Mouse (Mus musculus) spleen, postnatal 36 days (tissue): ENCODE data around the gene Aldh3b2.
A peak's percentile ranks its signal among the peaks of the same experiment; 100 is the strongest.

Source experiments
- DNase-seq, 2 experiments: peaks; one replicate each; pipeline ENCODE4 v3.0.0; 2022; ENCODE audit warnings: low spot score in 2 of 2, mixed read lengths in 1 of 2

Aldh3b2 gene

DNA sequence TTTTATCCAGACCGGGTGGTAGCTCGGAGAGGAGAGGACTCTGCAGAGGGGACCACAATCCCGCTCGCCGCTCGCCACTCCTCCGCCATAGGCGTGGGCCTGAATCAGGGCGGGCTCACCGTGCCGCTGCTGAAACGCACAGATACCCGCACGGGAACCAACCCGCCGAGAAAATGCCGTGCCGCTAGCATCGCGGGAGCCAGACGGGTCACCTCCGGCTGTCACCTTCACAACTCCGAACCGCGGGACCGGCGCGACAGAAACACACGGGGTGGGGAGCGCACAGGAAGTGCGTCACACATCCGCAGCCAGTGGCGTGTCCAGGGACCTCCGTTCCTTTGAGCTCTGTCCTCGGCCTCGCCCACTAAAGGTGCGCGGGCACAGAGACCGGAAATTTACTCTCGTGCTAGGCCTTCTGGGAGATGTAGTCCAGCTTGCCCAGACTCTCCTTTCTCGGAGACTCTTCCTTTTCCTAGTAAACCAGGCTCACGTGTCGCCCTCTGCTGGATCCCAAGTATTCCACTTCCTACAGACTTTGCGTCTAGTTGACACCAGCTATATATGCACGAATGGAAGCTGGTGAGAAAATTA, 40.4 kb downstream of the Aldh3b2 start, which contains the start of gene Ndufv1:
Ndufv1 (minus strand) TSS at position 375 of the 591 bp plus-strand sequence.
- peak; percentile 97 to 98 for DNase-seq

DNA sequence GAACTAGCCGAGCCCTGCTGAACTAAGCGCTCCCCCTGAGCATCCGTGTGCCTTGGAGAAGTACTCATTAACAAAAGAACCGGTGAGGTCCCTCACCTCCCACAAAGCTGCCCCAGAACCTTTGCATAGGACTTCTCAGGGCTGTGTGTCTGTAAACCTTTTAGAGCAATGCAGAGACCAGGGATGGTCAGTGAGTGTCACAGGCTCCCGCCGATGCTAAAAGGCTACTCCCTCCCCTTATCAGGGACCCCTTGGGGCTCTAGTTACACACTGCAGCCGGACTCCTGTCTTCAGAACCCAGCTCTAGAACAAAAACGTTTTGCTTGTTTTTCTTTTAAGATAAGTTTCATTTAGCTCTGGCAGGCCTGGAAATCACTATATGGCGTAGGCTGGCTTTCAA, 40.9 kb downstream of the Aldh3b2 start:
- no peak for DNase-seq

GRCm38 (mm10) chr19:4014802-4015201, 42.7 kb downstream of the Aldh3b2 start:
- DNase-seq: no peak

DNA sequence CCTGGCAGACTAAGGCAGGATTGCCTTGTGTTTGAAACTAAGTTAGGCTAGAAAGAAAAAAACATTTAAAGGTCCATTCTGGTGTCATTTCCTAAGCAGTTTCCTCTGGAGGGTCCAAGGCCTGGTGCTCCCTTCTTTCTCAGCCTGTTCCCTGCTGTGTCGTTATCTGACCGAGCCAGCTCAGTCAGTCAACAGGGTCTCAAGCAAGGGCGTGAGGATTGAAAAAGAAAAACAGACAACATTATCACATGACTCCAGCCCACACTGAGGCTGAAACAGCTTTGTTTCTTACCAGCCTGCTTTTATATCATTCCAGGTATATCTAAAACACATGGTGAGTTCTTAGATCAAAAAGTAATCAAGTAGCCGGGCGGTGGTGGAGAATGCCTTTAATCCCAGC, 43.5 kb downstream of the Aldh3b2 start:
- DNase-seq: no peak

- no peak for DNase-seq
Observed at GRCm38 (mm10) chr19:4017921-4018587, 45.9 kb downstream of the Aldh3b2 start.

DNA sequence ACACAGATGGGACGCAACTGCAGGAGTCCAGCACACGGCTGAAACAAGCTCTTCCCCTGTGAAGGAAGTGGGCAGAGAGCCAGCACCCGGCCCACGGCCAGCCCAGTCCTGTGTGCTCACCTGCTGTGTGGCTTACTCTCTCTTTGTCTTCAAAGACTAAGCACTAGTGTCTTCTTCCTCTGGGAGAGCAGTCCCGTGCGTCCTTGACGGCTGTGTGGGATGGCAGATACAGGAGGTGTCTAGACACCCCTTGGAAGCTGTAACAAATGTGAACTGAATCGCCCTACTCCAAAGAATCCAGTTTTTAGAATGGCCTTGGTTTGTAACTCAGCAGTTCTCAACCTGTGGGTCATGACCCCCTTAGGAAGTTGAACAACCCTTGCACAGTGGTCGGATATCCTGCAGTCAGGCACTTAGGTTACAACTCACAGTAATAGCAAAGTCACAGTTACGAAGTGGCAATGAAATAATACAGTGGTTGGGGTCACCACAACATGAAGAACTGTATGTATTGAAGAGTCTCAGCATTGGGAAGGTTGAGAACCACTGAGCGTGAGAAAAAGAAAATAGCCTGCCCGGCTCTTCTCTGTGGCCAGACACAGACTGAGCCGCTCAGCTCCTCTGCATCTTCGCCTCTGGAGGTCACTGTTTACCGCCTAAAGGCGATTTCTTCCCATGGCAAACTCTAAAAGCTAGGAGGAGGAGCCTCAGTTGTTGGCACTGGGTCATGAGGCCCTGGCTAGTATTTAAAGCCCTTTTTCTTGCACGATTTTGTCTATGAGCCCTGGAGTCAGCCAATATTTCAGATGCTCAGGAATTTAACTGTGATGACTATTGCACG, 46.8 kb downstream of the Aldh3b2 start:
- peak; percentile 71 to 76 for DNase-seq

- no peak for DNase-seq
Observed at GRCm38 (mm10) chr19:4023185-4023584, 51.1 kb downstream of the Aldh3b2 start.

DNA sequence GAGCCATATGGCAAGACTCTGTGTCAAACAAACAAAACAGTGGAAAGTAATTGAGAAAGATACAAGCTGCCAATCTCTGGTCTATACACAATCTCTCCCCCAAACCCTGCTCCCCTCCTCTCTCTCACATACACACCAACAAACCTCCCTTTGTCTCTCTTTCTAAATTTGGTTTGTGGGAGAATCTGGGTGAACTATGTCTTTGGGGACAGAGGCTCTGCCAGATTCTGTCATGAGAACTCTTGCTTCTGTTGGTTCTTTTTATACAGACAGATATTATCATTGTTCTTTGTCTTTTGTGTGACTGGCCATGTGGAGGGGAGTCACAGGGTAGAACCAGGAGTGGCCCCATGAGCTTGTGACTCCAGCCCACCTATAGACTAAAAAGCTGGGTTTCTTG, 55.4 kb downstream of the Aldh3b2 start:
- no peak for DNase-seq
